Mouse (Mus musculus): Measurements from ENCODE around the gene Ppp4r4.

GRCm38 (mm10) chr12:103532020-103532648 is at the start of gene Ppp4r4:
- TF ChIP-seq CTCF (IDR thresholded peaks at IDR 0.05) (no peak), EP300 (IDR thresholded peaks at IDR 0.05) (no peak)
